Mouse (Mus musculus): ENCODE results near the gene BC048562. TPM values are rescaled to one million over a fixed set of nuclear protein-coding genes. Genes with fewer than 3 reads are reported as not detected.

BC048562 gene
- total RNA-seq (2014; rRNA removed) (not detected in 2 replicates), polyA plus RNA-seq (2015; fragmentation: Nextera tagmentation; extraction: Ambion mirVana) (not detected in 2 replicates)

DNA sequence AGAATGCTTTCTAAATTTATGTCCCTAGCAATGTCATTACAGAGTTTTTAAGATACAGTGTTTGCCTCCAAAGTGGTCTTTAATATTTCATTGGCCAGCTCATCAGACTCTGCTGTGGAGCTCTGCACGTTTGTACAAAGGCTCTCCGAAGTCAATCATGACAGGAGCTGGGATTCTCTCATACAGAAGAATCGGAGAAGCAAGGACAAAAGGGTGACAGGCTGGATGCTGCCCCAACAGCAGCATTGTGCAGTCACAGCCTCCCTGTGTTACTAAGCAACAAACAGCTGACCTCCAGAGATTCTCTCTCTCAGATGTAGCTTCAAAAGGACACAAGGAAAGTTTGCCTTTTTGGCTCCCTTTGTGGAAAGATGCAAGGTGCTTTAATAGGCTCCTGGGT, at the start of gene BC048562:
TSS of gene BC048562 (plus strand) at position 301 of the 400 bp plus-strand sequence.
- Histone ChIP-seq H3K4me3 (ENCODE audit: low read depth, low read length) (no peak within 1 kb of the TSS), H3K4me1 (ENCODE audit: insufficient read depth) (peaks cover 9% of the 10 kb centered on the region), H3K27me3 (ENCODE audit: insufficient read depth, low read length) (no peaks in the 10 kb centered on the region), H3K27ac (ENCODE audit: low read depth, low read length) (no peak within 1 kb of the TSS), H3K36me3 (ENCODE audit: insufficient read depth) (no peaks in the 10 kb centered on the region), H3K9ac (no peak within 1 kb of the TSS), H3K9me3 (ENCODE audit: low read length) (no peaks in the 10 kb centered on the region), H3K4me2 (ENCODE audit: low read depth) (no peak within 1 kb of the TSS)
- ATAC-seq (no peak), DNase-seq (no peak)
- 49% methylated on average over 3 of the region's 3 CpGs for WGBS
- TF ChIP-seq CTCF (IDR thresholded peaks at IDR 0.05; ENCODE audit: low read depth), result no peak

DNA sequence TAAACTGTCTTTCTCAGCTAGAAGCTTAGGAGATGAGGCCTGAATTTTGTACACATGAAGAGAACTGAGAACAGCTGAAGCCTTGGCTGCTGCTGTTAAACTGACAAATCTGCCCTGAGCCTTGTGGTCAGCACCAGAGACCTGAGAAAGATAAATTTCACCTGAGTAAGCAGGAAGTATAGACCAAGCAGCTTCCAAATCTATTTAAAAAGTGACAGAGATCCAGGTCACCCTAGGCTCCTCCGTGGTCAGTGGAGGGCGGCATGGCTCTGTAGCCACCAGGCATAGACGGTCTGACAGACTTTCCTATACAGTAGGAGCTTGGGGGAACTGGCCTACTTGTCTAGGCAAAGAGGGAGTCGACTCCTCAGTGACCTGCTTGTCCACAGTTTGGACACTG, 49.5 kb upstream of the BC048562 start:
- H3K4me2 ChIP-seq (ENCODE audit: low read depth), result no peak overlapping the region
- H3K27me3 ChIP-seq (ENCODE audit: insufficient read depth, low read length), result no peaks in the 10 kb centered on the region
- peaks cover 82% of the 10 kb centered on the region for H3K36me3 ChIP-seq (ENCODE audit: insufficient read depth)
- H3K4me1 ChIP-seq (ENCODE audit: insufficient read depth), result no peaks in the 10 kb centered on the region
- TF ChIP-seq CTCF (IDR thresholded peaks at IDR 0.05; ENCODE audit: low read depth), result no peak
- ATAC-seq (no peak), DNase-seq (no peak)
- no peak overlapping the region for H3K27ac ChIP-seq (ENCODE audit: low read depth, low read length)
- no peak overlapping the region for H3K4me3 ChIP-seq (ENCODE audit: low read depth, low read length)
- no peak overlapping the region for H3K9ac ChIP-seq
- WGBS, result 87% methylated on average over 4 of the region's 4 CpGs
- no peaks in the 10 kb centered on the region for H3K9me3 ChIP-seq (ENCODE audit: low read length)

DNA sequence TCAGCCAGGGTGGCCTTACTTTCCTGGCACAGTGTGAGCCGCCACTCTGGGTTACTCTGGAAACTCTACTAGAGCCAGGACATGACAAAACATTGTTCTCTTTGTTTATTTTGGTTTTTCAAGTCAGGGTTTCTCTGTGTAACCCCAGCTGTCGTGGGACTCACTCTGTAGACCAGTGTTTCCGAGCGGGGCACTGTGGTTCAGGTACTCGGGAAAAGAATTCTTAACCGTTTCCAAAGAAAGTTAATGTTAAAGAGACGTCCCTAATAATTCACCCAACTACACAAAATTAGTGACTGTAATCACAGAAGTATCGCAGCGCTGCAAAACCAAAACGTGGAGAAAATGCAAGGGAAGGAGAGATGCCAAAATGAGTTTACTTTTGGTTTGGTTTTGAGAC, 47.7 kb upstream of the BC048562 start:
- 83% methylated on average over 10 of the region's 10 CpGs for WGBS

DNA sequence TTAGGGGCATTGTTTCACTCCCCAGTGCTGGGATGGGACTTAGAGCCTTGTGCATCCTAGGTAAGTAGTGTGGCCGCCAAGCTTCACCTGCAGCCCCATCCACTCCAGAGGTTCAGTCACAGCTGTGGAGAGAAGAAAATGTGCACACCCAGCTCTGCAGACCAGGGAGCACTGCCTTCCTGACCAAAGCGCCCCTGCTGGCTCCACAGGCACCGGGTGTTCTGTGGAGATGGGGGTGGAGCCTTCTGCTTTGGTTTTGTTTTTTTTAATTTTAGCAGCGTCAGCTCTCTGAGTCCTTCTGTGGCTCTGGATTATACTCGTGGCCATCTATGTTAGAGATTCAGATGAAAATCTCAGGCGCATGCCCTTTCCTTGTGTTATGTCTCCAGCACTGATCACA, 47.1 kb upstream of the BC048562 start:
- H3K4me1 ChIP-seq (ENCODE audit: insufficient read depth), result no peaks in the 10 kb centered on the region
- DNase-seq (no peak), ATAC-seq (no peak)
- peaks cover 81% of the 10 kb centered on the region for H3K36me3 ChIP-seq (ENCODE audit: insufficient read depth)
- H3K27me3 ChIP-seq (ENCODE audit: insufficient read depth, low read length), result no peaks in the 10 kb centered on the region
- no peak overlapping the region for H3K4me3 ChIP-seq (ENCODE audit: low read depth, low read length)
- no peak overlapping the region for H3K9ac ChIP-seq
- H3K9me3 ChIP-seq (ENCODE audit: low read length), result no peaks in the 10 kb centered on the region
- TF ChIP-seq CTCF (IDR thresholded peaks at IDR 0.05; ENCODE audit: low read depth), result no peak
- H3K27ac ChIP-seq (ENCODE audit: low read depth, low read length), result no peak overlapping the region
- H3K4me2 ChIP-seq (ENCODE audit: low read depth), result no peak overlapping the region
- 79% methylated on average over 6 of the region's 6 CpGs for WGBS

More for the DNA sequence above, 47.7 kb upstream of the BC048562 start:
- no peak overlapping the region for H3K27ac ChIP-seq (ENCODE audit: low read depth, low read length)
- no peak overlapping the region for H3K4me3 ChIP-seq (ENCODE audit: low read depth, low read length)
- no peak overlapping the region for H3K4me2 ChIP-seq (ENCODE audit: low read depth)
- DNase-seq, result no peak
- no peaks in the 10 kb centered on the region for H3K27me3 ChIP-seq (ENCODE audit: insufficient read depth, low read length)
- no peak overlapping the region for H3K9ac ChIP-seq
- ATAC-seq, result no peak
- no peaks in the 10 kb centered on the region for H3K9me3 ChIP-seq (ENCODE audit: low read length)
- no peaks in the 10 kb centered on the region for H3K4me1 ChIP-seq (ENCODE audit: insufficient read depth)
- H3K36me3 ChIP-seq (ENCODE audit: insufficient read depth), result peaks cover 84% of the 10 kb centered on the region
- no peak for TF ChIP-seq CTCF (IDR thresholded peaks at IDR 0.05; ENCODE audit: low read depth)

DNA sequence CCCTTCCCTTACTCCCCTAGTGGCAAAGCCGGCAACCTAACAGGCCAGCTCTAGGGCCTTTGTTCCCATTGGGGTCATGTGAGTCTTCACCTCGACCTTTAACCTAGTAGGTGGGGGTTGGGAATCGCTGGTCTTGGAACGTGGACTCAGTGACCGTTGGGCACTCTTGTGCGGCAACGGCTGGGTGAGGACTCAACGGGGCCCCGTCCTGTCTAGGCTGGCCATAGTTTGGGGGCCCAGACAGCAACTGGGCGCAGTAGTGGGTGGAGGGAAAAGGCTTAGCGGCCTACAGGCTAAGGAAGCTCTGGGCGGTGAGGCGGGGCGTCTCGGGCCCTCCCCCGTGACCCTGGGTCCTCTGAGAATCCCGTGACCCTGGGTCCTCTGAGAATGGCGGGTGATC, 43.6 kb upstream of the BC048562 start, which contains the start of gene 1700102P08Rik:
TSS of gene 1700102P08Rik (plus strand) at position 130 of the 400 bp plus-strand sequence.
- TF ChIP-seq CTCF (IDR thresholded peaks at IDR 0.05; ENCODE audit: low read depth), result 0 out of 2 replicates have a peak, but pooled peaks have one; percentile 13
- Histone ChIP-seq H3K27me3 (ENCODE audit: insufficient read depth, low read length) (no peaks in the 10 kb centered on the region), H3K4me3 (ENCODE audit: low read depth, low read length) (no peak within 1 kb of the TSS), H3K4me1 (ENCODE audit: insufficient read depth) (no peaks in the 10 kb centered on the region), H3K4me2 (ENCODE audit: low read depth) (no peak within 1 kb of the TSS), H3K9ac (no peak within 1 kb of the TSS), H3K27ac (ENCODE audit: low read depth, low read length) (no peak within 1 kb of the TSS), H3K9me3 (ENCODE audit: low read length) (no peaks in the 10 kb centered on the region), H3K36me3 (ENCODE audit: insufficient read depth) (peaks cover 59% of the 10 kb centered on the region)
- 55% methylated on average over 18 of the region's 18 CpGs for WGBS
- no peak for DNase-seq
- ATAC-seq, result no peak

DNA sequence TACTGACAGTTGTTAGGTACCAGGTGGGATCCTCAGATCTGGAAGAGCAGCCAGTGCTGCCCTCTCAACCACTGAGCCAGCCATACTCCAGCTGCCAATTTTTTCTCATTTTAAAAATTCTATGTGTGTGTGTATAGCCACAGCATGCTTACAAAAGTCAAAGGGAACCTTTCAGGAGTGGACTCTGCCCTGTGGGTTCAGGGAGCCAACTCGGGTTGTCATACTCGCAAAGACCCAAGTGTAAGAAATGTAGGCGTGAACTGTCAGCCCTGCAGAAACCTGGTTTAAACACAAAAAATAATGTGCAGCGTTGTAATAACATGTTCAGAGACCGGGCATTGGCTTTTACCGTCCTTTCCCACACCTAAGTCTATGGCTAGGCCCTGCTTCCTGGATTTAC, 42.1 kb upstream of the BC048562 start:
- DNase-seq, result no peak
- Histone ChIP-seq H3K9me3 (ENCODE audit: low read length) (no peaks in the 10 kb centered on the region), H3K4me3 (ENCODE audit: low read depth, low read length) (no peak overlapping the region), H3K4me2 (ENCODE audit: low read depth) (no peak overlapping the region), H3K9ac (no peak overlapping the region), H3K27ac (ENCODE audit: low read depth, low read length) (no peak overlapping the region), H3K27me3 (ENCODE audit: insufficient read depth, low read length) (no peaks in the 10 kb centered on the region), H3K36me3 (ENCODE audit: insufficient read depth) (peaks cover 44% of the 10 kb centered on the region), H3K4me1 (ENCODE audit: insufficient read depth) (no peaks in the 10 kb centered on the region)
- no peak for ATAC-seq
- WGBS, result 95% methylated on average over 6 of the region's 6 CpGs
- no peak for TF ChIP-seq CTCF (IDR thresholded peaks at IDR 0.05; ENCODE audit: low read depth)

DNA sequence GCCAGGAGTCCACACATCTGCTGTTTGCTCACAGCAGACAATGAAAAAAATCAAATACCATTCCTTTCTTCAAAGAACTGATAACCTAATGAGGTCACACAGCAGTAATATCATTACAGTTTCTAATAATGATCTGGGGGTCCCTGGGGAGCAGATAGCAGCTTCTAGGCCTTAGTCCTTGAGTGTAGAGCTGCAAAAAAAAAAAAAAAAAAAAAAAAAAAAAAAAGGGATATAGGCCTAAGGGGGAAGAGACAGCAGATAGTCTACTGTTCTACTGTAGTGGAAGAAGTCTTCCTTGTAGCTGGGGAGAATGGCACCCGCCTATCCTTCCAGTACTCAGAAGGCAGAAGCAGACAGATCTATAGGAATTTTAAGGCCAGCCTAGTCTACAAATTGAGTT, 40.9 kb upstream of the BC048562 start:
- Histone ChIP-seq H3K9me3 (ENCODE audit: low read length) (no peaks in the 10 kb centered on the region), H3K4me1 (ENCODE audit: insufficient read depth) (no peaks in the 10 kb centered on the region), H3K4me3 (ENCODE audit: low read depth, low read length) (no peak overlapping the region), H3K36me3 (ENCODE audit: insufficient read depth) (peaks cover 36% of the 10 kb centered on the region), H3K27ac (ENCODE audit: low read depth, low read length) (no peak overlapping the region), H3K27me3 (ENCODE audit: insufficient read depth, low read length) (no peaks in the 10 kb centered on the region), H3K4me2 (ENCODE audit: low read depth) (no peak overlapping the region), H3K9ac (no peak overlapping the region)
- no peak for TF ChIP-seq CTCF (IDR thresholded peaks at IDR 0.05; ENCODE audit: low read depth)
- no peak for DNase-seq
- WGBS, result 100% methylated on average over 1 of the region's 1 CpGs
- no peak for ATAC-seq

Measured in forebrain, postnatal 0 days (tissue).